19 mouse cellular contexts compared by ENCODE assay signal in the genomic region with DNA sequence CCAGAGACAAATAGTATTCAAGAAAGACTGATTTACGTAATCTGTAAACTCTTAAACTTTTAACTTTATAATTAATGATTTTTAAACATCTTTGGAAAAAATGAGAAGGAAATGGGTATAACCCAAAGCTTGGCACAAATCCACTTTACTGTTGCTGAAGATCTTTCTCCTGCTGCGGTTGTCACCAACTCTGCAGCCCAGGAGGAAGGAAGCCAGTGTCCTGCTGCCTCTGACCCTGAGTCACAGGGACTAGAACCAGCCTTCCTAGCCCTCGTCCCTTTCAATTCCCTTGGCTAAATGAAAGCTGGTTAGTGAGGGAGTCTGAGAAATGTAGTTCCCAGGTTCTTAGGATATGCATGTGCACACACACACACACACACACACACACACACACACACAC.
DNase-seq lines count a peak whose midpoint lies in the region; ATAC-seq lines count a peak whose summit lies in the region.
"Had no signal": no experiment of that assay in that cellular context is flagged by ENCODE, and none has a peak within 500 bp of the region (broad histone marks: within the 10 kb centered on the region; RNA-seq: fewer than 3 reads in every experiment).

No protein-coding gene starts in this region.

- no peaks in the 10 kb centered on the region for H3K4me1 ChIP-seq in heart, embryonic 10.5 days
- H3K4me1 ChIP-seq: embryonic facial prominence, embryonic 12.5 days; forebrain, embryonic 12.5 days; hindbrain, embryonic 10.5 days; intestine, embryonic 15.5 days had no signal

- WGBS in heart, embryonic 10.5 days = 75% methylated on average over 3 of the region's 3 CpGs

- no peak overlapping the region for H3K4me3 ChIP-seq in heart, embryonic 10.5 days
- H3K4me3 ChIP-seq: embryonic facial prominence, embryonic 12.5 days; forebrain, embryonic 12.5 days; hindbrain, embryonic 10.5 days; intestine, embryonic 15.5 days had no signal

- H3K36me3 ChIP-seq in heart, embryonic 10.5 days = no peaks in the 10 kb centered on the region
- H3K36me3 ChIP-seq: embryonic facial prominence, embryonic 12.5 days; forebrain, embryonic 12.5 days; hindbrain, embryonic 10.5 days; intestine, embryonic 15.5 days had no signal

- ATAC-seq in common myeloid progenitor, adult 5-6 weeks (replicated peaks; ENCODE audit: low read depth, poor library complexity, severe bottlenecking) = peak; percentile 75
- 0 out of 2 replicates have a peak, but pooled peaks have one; percentile 43 for ATAC-seq in megakaryocyte, adult 5-6 weeks (ENCODE audit: poor library complexity, severe bottlenecking)
- ATAC-seq: forebrain, embryonic 16.5 days; intestine, embryonic 15.5 days had no signal

- DNase-seq in heart, adult 11 months = peak; percentile 94
- no peak for DNase-seq in heart, embryonic 10.5 days (ENCODE audit: low spot score)
- DNase-seq in adipocyte (ENCODE audit: low spot score) = peak; percentile 44
- no peak for DNase-seq in right cerebral cortex, adult 2 months (ENCODE audit: low spot score in 2 of 2)
- no peak for DNase-seq in ovary, adult 18-20 months (ENCODE audit: low spot score)
- DNase-seq: adrenal gland, postnatal 10 days; cerebellum, adult 11 months; cerebellum, adult 8-10 months; cerebellum, postnatal 14 days; heart, postnatal 10 days; kidney, adult 18-20 months had no signal

- H3K27ac ChIP-seq in heart, embryonic 10.5 days = no peak overlapping the region
- H3K27ac ChIP-seq: embryonic facial prominence, embryonic 12.5 days; forebrain, embryonic 12.5 days; hindbrain, embryonic 10.5 days; hindbrain, embryonic 14.5 days; intestine, embryonic 15.5 days had no signal

- no peaks in the 10 kb centered on the region for H3K27me3 ChIP-seq in heart, embryonic 10.5 days (ENCODE audit: insufficient read depth, poor library complexity, severe bottlenecking)
- H3K27me3 ChIP-seq: embryonic facial prominence, embryonic 12.5 days; forebrain, embryonic 12.5 days; intestine, embryonic 15.5 days had no signal

- no peaks in the 10 kb centered on the region for H3K9me3 ChIP-seq in heart, embryonic 10.5 days
- H3K9me3 ChIP-seq: embryonic facial prominence, embryonic 12.5 days; forebrain, embryonic 12.5 days; hindbrain, embryonic 10.5 days; intestine, embryonic 15.5 days had no signal

Comparison
In these comparisons a context has a peak if more than half of its experiments do, and no peak if none do; other contexts are left out.
1. DNase-seq: peak in heart, adult 11 months (single experiment) and adipocyte (single experiment); none in heart, embryonic 10.5 days (single experiment), right cerebral cortex, adult 2 months (0 of 2) and ovary, adult 18-20 months (single experiment).